Mouse (Mus musculus): ENCODE results near the gene Fastk. TPM values are rescaled to one million over a fixed set of nuclear protein-coding genes. Genes with fewer than 3 reads are reported as not detected.

Gene Fastk
- polyA plus RNA-seq, 1 experiment, result 81.0 TPM

GRCm38 (mm10) chr5:24482247-24483079 is 37.4 kb upstream of the Fastk start:
- H3K4me3 ChIP-seq (replicated peaks; ENCODE audit: control insufficient read depth, low read depth, low read length), result no peak overlapping the region
- TF ChIP-seq CTCF (IDR thresholded peaks at IDR 0.05; ENCODE audit: control insufficient read depth, insufficient read depth, low read length) (no peak), POLR2A (IDR thresholded peaks at IDR 0.05; ENCODE audit: borderline replicate concordance, control insufficient read depth, low read depth, low read length) (no peak)
- 92% methylated on average over 41 of the region's 41 CpGs for WGBS
- no peak overlapping the region for H3K27ac ChIP-seq (ENCODE audit: control insufficient read depth, insufficient read depth, low read depth, low read length, poor library complexity)
- no peaks in the 10 kb centered on the region for H3K4me1 ChIP-seq (ENCODE audit: control insufficient read depth, insufficient read depth, low read length)

GRCm38 (mm10) chr5:24481647-24482046 is 36.6 kb upstream of the Fastk start:
- 27% methylated on average over 3 of the region's 4 CpGs for WGBS
- no peak overlapping the region for H3K27ac ChIP-seq (ENCODE audit: control insufficient read depth, insufficient read depth, low read depth, low read length, poor library complexity)
- no peak overlapping the region for H3K4me3 ChIP-seq (replicated peaks; ENCODE audit: control insufficient read depth, low read depth, low read length)
- TF ChIP-seq CTCF (IDR thresholded peaks at IDR 0.05; ENCODE audit: control insufficient read depth, insufficient read depth, low read length), result peak; percentile 54; the same call in 1 of the 2 replicates
- no peak for TF ChIP-seq POLR2A (IDR thresholded peaks at IDR 0.05; ENCODE audit: borderline replicate concordance, control insufficient read depth, low read depth, low read length)
- H3K4me1 ChIP-seq (ENCODE audit: control insufficient read depth, insufficient read depth, low read length), result no peaks in the 10 kb centered on the region

GRCm38 (mm10) chr5:24477909-24478308 is 32.8 kb upstream of the Fastk start:
- no peaks in the 10 kb centered on the region for H3K4me1 ChIP-seq (ENCODE audit: control insufficient read depth, insufficient read depth, low read length)
- 90% methylated on average over 9 of the region's 9 CpGs for WGBS

GRCm38 (mm10) chr5:24475476-24476241 is 30.6 kb upstream of the Fastk start:
- H3K4me1 ChIP-seq (ENCODE audit: control insufficient read depth, insufficient read depth, low read length), result no peaks in the 10 kb centered on the region
- H3K4me3 ChIP-seq (replicated peaks; ENCODE audit: control insufficient read depth, low read depth, low read length), result no peak overlapping the region
- H3K27ac ChIP-seq (ENCODE audit: control insufficient read depth, insufficient read depth, low read depth, low read length, poor library complexity), result no peak overlapping the region
- 81% methylated on average over 6 of the region's 6 CpGs for WGBS
- TF ChIP-seq POLR2A (IDR thresholded peaks at IDR 0.05; ENCODE audit: borderline replicate concordance, control insufficient read depth, low read depth, low read length) (no peak), CTCF (IDR thresholded peaks at IDR 0.05; ENCODE audit: control insufficient read depth, insufficient read depth, low read length) (no peak)

More at GRCm38 (mm10) chr5:24477909-24478308, 32.8 kb upstream of the Fastk start:
- no peak overlapping the region for H3K4me3 ChIP-seq (replicated peaks; ENCODE audit: control insufficient read depth, low read depth, low read length)
- no peak overlapping the region for H3K27ac ChIP-seq (ENCODE audit: control insufficient read depth, insufficient read depth, low read depth, low read length, poor library complexity)
- TF ChIP-seq POLR2A (IDR thresholded peaks at IDR 0.05; ENCODE audit: borderline replicate concordance, control insufficient read depth, low read depth, low read length) (no peak), CTCF (IDR thresholded peaks at IDR 0.05; ENCODE audit: control insufficient read depth, insufficient read depth, low read length) (no peak)

GRCm38 (mm10) chr5:24474723-24475261 is 29.7 kb upstream of the Fastk start:
- Histone ChIP-seq H3K4me3 (replicated peaks; ENCODE audit: control insufficient read depth, low read depth, low read length) (no peak overlapping the region), H3K27ac (ENCODE audit: control insufficient read depth, insufficient read depth, low read depth, low read length, poor library complexity) (no peak overlapping the region; the same call in 1 of the 2 replicates), H3K4me1 (ENCODE audit: control insufficient read depth, insufficient read depth, low read length) (no peaks in the 10 kb centered on the region)
- TF ChIP-seq POLR2A (IDR thresholded peaks at IDR 0.05; ENCODE audit: borderline replicate concordance, control insufficient read depth, low read depth, low read length), result no peak
- 2% methylated on average over 67 of the region's 67 CpGs for WGBS

- 16% methylated on average over 77 of the region's 77 CpGs for WGBS
Measured at GRCm38 (mm10) chr5:24474025-24474722, 29.1 kb upstream of the Fastk start.

GRCm38 (mm10) chr5:24472884-24473619 is 28.0 kb upstream of the Fastk start:
- H3K4me1 ChIP-seq (ENCODE audit: control insufficient read depth, insufficient read depth, low read length), result no peaks in the 10 kb centered on the region
- WGBS, result 75% methylated on average over 7 of the region's 7 CpGs
- H3K4me3 ChIP-seq (replicated peaks; ENCODE audit: control insufficient read depth, low read depth, low read length), result no peak overlapping the region
- no peak overlapping the region for H3K27ac ChIP-seq (ENCODE audit: control insufficient read depth, insufficient read depth, low read depth, low read length, poor library complexity)
- TF ChIP-seq POLR2A (IDR thresholded peaks at IDR 0.05; ENCODE audit: borderline replicate concordance, control insufficient read depth, low read depth, low read length) (no peak), CTCF (IDR thresholded peaks at IDR 0.05; ENCODE audit: control insufficient read depth, insufficient read depth, low read length) (no peak)

More at GRCm38 (mm10) chr5:24474025-24474722, 29.1 kb upstream of the Fastk start:
- H3K4me3 ChIP-seq (replicated peaks; ENCODE audit: control insufficient read depth, low read depth, low read length), result no peak overlapping the region
- no peak for TF ChIP-seq POLR2A (IDR thresholded peaks at IDR 0.05; ENCODE audit: borderline replicate concordance, control insufficient read depth, low read depth, low read length)
- TF ChIP-seq CTCF (IDR thresholded peaks at IDR 0.05; ENCODE audit: control insufficient read depth, insufficient read depth, low read length), result no peak
- no peak overlapping the region; the same call in 1 of the 2 replicates for H3K27ac ChIP-seq (ENCODE audit: control insufficient read depth, insufficient read depth, low read depth, low read length, poor library complexity)
- no peaks in the 10 kb centered on the region for H3K4me1 ChIP-seq (ENCODE audit: control insufficient read depth, insufficient read depth, low read length)

Data from bone marrow, adult 2 months (tissue).